Mouse (Mus musculus) midbrain, postnatal 0 days (tissue): ENCODE results near the gene Stxbp5. TPM values are rescaled to one million over a fixed set of nuclear protein-coding genes. Genes with fewer than 3 reads are reported as not detected.

ENCODE experiments used
- ATAC-seq: fragments of 200-750 bp; cut with Nextera tagmentation; 2 replicates; pipeline ENCODE4 v1.8.0; 2017; ENCODE audit warnings: moderate number of reproducible peaks, mild to moderate bottlenecking, moderate TSS enrichment, moderate library complexity; ENCODE audit not compliant: low FRiP score
- DNase-seq: peaks from one replicate; pipeline ENCODE4 v3.0.0-alpha.2; 2015; ENCODE audit warnings: low spot score
- H3K27ac ChIP-seq: fragments of 300-500 bp; sonication (generic); 2 replicates; pipeline ENCODE4 v1.5.1; 2014; ENCODE audit warnings: low read depth, mild to moderate bottlenecking, low read length, mixed read lengths
- H3K27me3 ChIP-seq: fragments of 300-500 bp; sonication (generic); 2 replicates; pipeline ENCODE4 v1.6.1; 2014; ENCODE audit warnings: low read length, control low read depth, mixed read lengths; ENCODE audit not compliant: insufficient read depth
- H3K36me3 ChIP-seq: fragments of 300-500 bp; sonication (generic); 2 replicates; pipeline ENCODE4 v1.6.1; 2014; ENCODE audit warnings: low read length, control low read depth, mixed read lengths; ENCODE audit not compliant: insufficient read depth
- H3K4me1 ChIP-seq: fragments of 300-500 bp; sonication (generic); 2 replicates; pipeline ENCODE4 v1.6.1; 2014; ENCODE audit warnings: mild to moderate bottlenecking, control low read depth, antibody characterized with exemption, low read length, mixed read lengths; ENCODE audit not compliant: insufficient read depth
- H3K4me2 ChIP-seq: fragments of 300-500 bp; sonication (generic); 2 replicates; pipeline ENCODE4 v1.6.1; 2014; ENCODE audit warnings: low read depth, mild to moderate bottlenecking, low read length, mixed read lengths; ENCODE audit not compliant: poor library complexity, severe bottlenecking
- H3K4me3 ChIP-seq: fragments of 300-500 bp; sonication (generic); 2 replicates; pipeline ENCODE4 v1.5.1; 2014; ENCODE audit warnings: low read depth, mild to moderate bottlenecking, low read length, moderate library complexity
- H3K9ac ChIP-seq: fragments of 300-500 bp; sonication (generic); replicated peaks from 2 replicates; pipeline ENCODE4 v1.6.1; 2014; ENCODE audit warnings: mild to moderate bottlenecking, low read length, moderate library complexity, mixed read lengths; ENCODE audit not compliant: poor library complexity, severe bottlenecking
- H3K9me3 ChIP-seq: fragments of 300-500 bp; sonication (generic); 2 replicates; pipeline ENCODE4 v1.6.1; 2016; ENCODE audit warnings: low read length, control low read depth
- CTCF ChIP-seq: IDR thresholded peaks from 2 replicates; pipeline ENCODE4 v1.5.1; 2016; ENCODE audit warnings: antibody characterized with exemption, mild to moderate bottlenecking
- WGBS: fragments of 180-500 bp; shearing (Covaris S2); extraction: QIAGEN DNeasy Blood & Tissue Kit; methylation state at CpG from one replicate; pipeline ENCODE4 v1.1.7; 2014; 5-methylcytosine and 5-hydroxymethylcytosine counted together
- polyA plus RNA-seq: library from polyadenylated mRNA; unstranded; fragments of >200 nt; fragmentation: Nextera tagmentation; extraction: Ambion mirVana; gene quantifications from 2 replicates; pipeline ENCODE4 v1.2.1, GENCODE M21; 2015
- total RNA-seq: library from RNA; depleted of rRNA; stranded (reverse); fragments of >200 nt; gene quantifications from 2 replicates; pipeline ENCODE4 v1.2.3, GENCODE M21; 2014

The Stxbp5 gene
- total and polyA plus RNA-seq, 2 experiments from 2014 or later, result 8.0 to 52.7 TPM

DNA sequence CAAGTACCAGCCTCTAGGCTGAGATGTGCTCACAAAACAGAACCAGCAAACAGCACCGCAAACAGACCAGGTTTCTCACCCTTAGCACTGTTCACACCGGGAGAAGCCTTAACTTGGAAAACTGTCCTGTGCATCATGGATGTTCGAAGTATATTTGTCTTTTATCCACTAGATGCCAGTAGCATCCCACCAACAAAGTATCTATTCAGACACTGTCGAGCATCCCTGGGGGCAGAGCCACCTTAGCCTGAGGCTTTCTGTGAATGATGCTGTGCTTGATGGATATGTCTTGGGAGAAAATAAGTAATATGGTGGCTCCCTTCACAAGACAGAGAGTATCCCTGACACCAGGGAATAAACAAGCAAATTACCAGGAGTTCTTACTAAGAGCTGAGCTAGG, 87.0 kb downstream of the Stxbp5 start:
- DNase-seq (peak; percentile 84), ATAC-seq (peak; percentile 77; the same call in 1 of the 2 replicates)
- H3K36me3 ChIP-seq, result peaks cover 7% of the 10 kb centered on the region; the same call in 1 of the 2 replicates
- no peaks in the 10 kb centered on the region for H3K4me1 ChIP-seq
- H3K9me3 ChIP-seq, result no peaks in the 10 kb centered on the region
- H3K9ac ChIP-seq, result no peak overlapping the region
- WGBS, result 57% methylated on average over 4 of the region's 4 CpGs
- H3K4me3 ChIP-seq, result no peak overlapping the region
- no peak overlapping the region for H3K4me2 ChIP-seq
- H3K27ac ChIP-seq, result no peak overlapping the region
- H3K27me3 ChIP-seq, result no peaks in the 10 kb centered on the region
- peak; percentile 87 for TF ChIP-seq CTCF

DNA sequence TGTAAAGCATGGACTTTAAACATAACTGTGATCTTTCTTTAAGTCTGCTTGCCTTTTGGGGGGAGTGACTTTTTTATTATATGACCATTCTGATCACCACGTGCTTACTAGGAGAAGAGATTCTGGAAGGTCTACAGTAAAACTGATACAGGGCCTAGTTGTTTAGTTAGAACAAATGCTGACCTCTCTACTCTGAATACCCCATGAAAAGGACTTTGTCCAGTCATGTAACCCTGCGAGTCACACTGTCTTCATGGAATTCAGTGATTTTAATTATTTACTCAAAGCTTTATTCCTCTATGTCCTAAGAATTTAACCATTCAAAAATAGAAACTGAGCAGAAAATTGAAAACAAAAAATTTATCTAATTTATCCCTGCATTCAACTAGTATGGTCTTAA, 93.3 kb downstream of the Stxbp5 start:
- DNase-seq (no peak), ATAC-seq (no peak)
- Histone ChIP-seq H3K9ac (no peak overlapping the region), H3K9me3 (no peaks in the 10 kb centered on the region), H3K4me2 (no peak overlapping the region), H3K27ac (no peak overlapping the region), H3K36me3 (peaks cover 9% of the 10 kb centered on the region; the same call in 1 of the 2 replicates), H3K4me3 (no peak overlapping the region), H3K27me3 (no peaks in the 10 kb centered on the region), H3K4me1 (no peaks in the 10 kb centered on the region)
- 91% methylated on average over 2 of the region's 2 CpGs for WGBS
- TF ChIP-seq CTCF, result no peak

DNA sequence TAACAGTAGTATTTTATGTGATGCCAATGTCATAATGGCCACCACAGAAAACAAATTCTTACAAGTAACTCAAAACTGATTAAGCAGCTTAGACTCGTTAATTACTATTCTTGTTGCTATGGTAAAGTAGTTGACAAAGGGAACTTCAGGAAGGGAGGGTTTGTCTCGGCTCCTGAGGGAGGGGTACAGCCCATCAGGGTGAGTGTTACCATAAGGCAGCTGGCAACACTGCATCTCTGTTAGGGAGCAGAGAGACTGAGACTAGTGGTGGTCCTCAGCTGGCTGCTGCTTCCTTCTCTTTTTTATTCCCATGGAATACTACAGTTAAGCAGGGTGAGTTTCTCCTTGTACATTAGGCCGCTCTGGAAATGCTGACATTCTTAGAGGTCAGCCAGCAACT, 95.5 kb downstream of the Stxbp5 start:
- H3K27me3 ChIP-seq, result no peaks in the 10 kb centered on the region
- TF ChIP-seq CTCF, result no peak
- H3K27ac ChIP-seq, result no peak overlapping the region
- ATAC-seq, result no peak
- no peak overlapping the region for H3K4me3 ChIP-seq
- H3K4me1 ChIP-seq, result no peaks in the 10 kb centered on the region
- peaks cover 7% of the 10 kb centered on the region; the same call in 1 of the 2 replicates for H3K36me3 ChIP-seq
- H3K9ac ChIP-seq, result no peak overlapping the region
- WGBS, result 43% methylated on average over 3 of the region's 3 CpGs
- no peak overlapping the region for H3K4me2 ChIP-seq
- no peaks in the 10 kb centered on the region for H3K9me3 ChIP-seq
- no peak for DNase-seq

DNA sequence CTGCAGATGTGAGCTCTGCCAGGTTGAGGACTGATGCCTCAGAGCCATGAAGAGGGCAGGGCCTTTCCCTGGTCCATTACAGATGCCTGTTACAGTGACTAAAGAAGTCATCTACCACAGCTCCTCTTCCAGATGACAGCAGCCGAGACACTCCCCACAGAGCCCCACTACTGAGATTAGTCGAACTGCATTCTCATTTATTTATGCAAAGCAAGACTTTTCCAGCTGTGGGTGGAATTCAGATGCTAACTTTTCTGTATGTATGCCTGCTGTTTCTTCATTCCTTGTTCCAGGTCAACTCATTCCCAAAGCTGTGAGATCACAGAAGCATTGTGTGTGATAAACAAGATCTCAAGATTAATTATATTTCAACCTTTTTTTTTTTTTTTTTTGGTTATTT, 97.8 kb downstream of the Stxbp5 start:
- Histone ChIP-seq H3K27ac (no peak overlapping the region), H3K27me3 (no peaks in the 10 kb centered on the region), H3K9me3 (no peaks in the 10 kb centered on the region), H3K9ac (no peak overlapping the region), H3K4me1 (no peaks in the 10 kb centered on the region), H3K4me3 (no peak overlapping the region), H3K36me3 (peaks cover 5% of the 10 kb centered on the region; the same call in 1 of the 2 replicates), H3K4me2 (no peak overlapping the region)
- no peak for DNase-seq
- TF ChIP-seq CTCF, result no peak
- ATAC-seq, result no peak
- 29% methylated on average over 2 of the region's 2 CpGs for WGBS

DNA sequence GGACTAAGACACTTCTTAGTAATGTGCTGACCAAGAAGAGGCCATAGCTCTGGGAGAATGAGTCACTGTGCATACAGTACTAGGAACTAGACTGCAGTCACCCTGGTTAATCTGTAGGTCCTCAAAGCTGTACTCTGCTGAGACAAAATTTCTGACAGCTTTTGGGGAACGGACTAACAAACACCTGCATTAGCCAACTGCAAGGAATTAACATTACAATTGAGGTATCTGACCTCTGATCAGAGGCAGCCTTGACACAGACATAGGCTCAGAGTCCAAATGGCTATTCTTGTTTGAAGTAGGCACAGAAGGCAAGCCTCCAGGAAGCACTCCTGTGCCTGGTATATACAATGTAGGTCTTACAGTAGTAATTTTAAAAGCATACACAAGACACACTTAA, 99.3 kb downstream of the Stxbp5 start:
- DNase-seq (no peak), ATAC-seq (no peak)
- Histone ChIP-seq H3K9ac (no peak overlapping the region), H3K27me3 (no peaks in the 10 kb centered on the region), H3K4me2 (no peak overlapping the region), H3K4me3 (no peak overlapping the region), H3K4me1 (no peaks in the 10 kb centered on the region), H3K27ac (no peak overlapping the region), H3K9me3 (no peaks in the 10 kb centered on the region), H3K36me3 (peaks cover 16% of the 10 kb centered on the region)
- WGBS, result 38% methylated on average over 1 of the region's 1 CpGs
- no peak for TF ChIP-seq CTCF

DNA sequence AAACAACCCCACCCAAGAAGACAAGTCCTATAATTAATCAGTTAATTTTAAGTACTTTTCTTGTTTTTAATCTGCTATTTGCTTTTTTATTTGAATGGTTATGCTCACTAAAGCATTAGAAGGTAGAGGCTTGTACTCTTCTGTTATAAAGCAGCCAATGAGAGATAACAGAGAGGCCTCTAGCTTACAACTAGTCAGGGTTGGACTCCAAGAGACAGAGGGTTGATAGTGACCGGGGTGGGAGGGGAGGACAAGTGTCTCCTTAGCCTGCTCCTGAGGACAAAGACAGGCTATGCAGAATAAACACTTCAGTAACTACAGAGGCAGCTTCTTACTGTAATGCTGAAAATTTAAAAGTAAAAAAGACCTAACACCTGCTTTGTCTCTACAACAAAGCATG, 101.8 kb downstream of the Stxbp5 start:
- Histone ChIP-seq H3K4me2 (no peak overlapping the region), H3K4me1 (no peaks in the 10 kb centered on the region), H3K9me3 (no peaks in the 10 kb centered on the region), H3K36me3 (peaks cover 16% of the 10 kb centered on the region), H3K9ac (no peak overlapping the region), H3K27ac (no peak overlapping the region), H3K27me3 (no peaks in the 10 kb centered on the region), H3K4me3 (no peak overlapping the region)
- no peak for TF ChIP-seq CTCF
- DNase-seq, result no peak
- no peak for ATAC-seq
- 96% methylated on average over 1 of the region's 1 CpGs for WGBS
